Mouse (Mus musculus): Measurements from ENCODE around the gene Stim1. TPM values are rescaled to one million over a fixed set of nuclear protein-coding genes. Genes with fewer than 3 reads are reported as not detected.

Gene Stim1
- polyA plus RNA-seq, 1 experiment, result 84.9 TPM

DNA sequence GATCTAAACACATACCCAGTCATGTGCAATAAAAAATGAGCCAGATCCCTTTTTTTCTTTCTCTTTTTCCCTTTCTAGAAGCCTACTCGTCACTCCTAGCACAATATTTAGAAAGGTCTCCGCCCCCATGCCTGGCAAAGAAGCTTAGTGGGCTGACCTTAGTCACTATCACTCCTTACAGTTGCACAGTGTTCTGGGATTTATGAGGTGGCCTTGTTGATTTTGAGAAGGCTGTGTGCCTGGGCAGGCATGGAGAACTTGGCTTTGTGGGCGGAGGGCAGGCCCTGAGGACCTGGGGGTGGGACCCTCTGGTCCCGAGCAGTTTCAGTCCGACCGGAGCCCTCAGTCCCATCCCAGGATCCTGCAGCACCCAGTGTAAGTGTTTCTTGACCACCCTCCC lies 37.8 kb upstream of the Stim1 start:
- Histone ChIP-seq H3K27ac (ENCODE audit: insufficient read depth, low read length) (no peak overlapping the region), H3K27me3 (ENCODE audit: control insufficient read depth, insufficient read depth, low read length) (no peaks in the 10 kb centered on the region), H3K4me3 (replicated peaks; ENCODE audit: insufficient read depth, low read depth, low read length) (no peak overlapping the region), H3K4me1 (ENCODE audit: control insufficient read depth, insufficient read depth, low read length) (no peaks in the 10 kb centered on the region)
- WGBS, result 89% methylated on average over 6 of the region's 6 CpGs
- no peak for DNase-seq
- TF ChIP-seq POLR2A (IDR thresholded peaks at IDR 0.05; ENCODE audit: borderline replicate concordance, insufficient read depth, low read length) (no peak), CTCF (IDR thresholded peaks at IDR 0.05; ENCODE audit: borderline replicate concordance, insufficient read depth, low read depth, low read length) (no peak)

DNA sequence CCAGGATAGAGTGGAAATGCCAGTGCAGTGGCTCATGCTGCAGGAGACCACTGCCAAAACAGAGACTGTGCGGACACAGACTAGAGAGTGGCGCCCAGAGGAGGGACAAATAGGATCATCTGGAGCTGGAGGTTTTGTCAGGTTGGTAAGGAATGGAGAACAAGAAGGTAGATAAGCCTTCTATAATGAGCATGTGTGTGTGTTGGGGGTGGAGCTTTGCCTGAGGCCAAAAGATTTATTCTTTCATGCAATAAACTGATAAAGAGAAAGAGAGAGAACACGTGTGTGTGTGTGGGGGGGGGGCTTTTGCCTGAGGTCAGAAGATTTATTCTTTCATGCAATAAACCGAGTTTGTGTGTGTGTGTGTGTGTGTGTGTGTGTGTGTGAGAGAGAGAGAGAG lies 34.5 kb upstream of the Stim1 start:
- Histone ChIP-seq H3K27ac (ENCODE audit: insufficient read depth, low read length) (no peak overlapping the region), H3K4me3 (replicated peaks; ENCODE audit: insufficient read depth, low read depth, low read length) (no peak overlapping the region), H3K4me1 (ENCODE audit: control insufficient read depth, insufficient read depth, low read length) (no peaks in the 10 kb centered on the region), H3K27me3 (ENCODE audit: control insufficient read depth, insufficient read depth, low read length) (no peaks in the 10 kb centered on the region)
- TF ChIP-seq CTCF (IDR thresholded peaks at IDR 0.05; ENCODE audit: borderline replicate concordance, insufficient read depth, low read depth, low read length) (no peak), POLR2A (IDR thresholded peaks at IDR 0.05; ENCODE audit: borderline replicate concordance, insufficient read depth, low read length) (no peak)
- WGBS, result 85% methylated on average over 4 of the region's 4 CpGs
- no peak for DNase-seq

DNA sequence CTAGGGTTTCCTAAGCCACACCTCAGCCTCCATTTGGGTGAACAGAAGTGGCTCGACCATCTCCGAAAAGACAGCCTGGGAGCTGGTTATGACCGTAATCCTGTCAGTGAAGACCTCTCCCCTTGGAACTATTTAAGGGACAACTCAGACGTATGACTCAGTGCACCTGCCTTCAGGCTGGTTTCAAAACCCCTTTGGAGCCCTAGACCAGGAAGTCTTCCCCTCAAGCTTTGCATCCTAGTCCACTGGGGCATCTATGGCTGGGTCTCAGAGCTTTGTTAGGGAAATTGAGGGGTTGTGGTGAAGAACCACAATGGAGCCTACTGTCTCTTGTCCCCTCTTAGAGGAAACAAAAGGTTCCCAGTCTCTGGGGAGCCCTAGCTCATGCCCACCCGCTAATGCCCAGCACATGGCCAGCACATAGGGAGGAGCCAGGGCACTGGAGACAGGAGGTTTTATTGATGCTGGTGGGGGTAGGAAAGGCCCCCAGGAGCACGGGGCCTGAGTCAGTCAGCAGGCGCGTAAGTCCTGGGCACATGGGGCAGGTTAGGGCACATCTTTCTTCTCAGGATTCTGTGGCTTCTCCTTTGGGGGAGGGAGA lies 28.8 kb upstream of the Stim1 start:
- peak in 1 of 2 experiments; percentile 26 for DNase-seq
- 83% methylated on average over 8 of the region's 8 CpGs for WGBS

DNA sequence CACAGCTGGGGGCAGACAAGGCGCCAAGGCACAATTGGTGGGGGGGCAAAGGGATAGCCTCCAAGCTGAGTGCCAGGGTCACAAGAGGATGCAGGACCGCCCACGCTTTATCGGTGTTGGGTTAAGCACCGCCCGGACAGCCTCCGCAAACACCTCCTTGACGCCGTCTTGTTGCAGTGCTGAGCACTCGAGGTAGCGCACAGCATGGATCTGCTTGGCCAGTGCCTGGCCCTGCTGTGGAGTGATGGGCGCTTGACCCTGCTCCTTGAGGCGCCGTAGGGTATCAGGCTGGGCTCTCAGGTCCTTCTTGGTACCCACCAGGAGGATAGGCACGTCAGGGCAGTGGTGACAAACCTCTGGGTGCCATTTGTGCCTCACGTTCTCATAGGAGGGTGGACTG lies 28.0 kb upstream of the Stim1 start:
- H3K4me1 ChIP-seq (ENCODE audit: control insufficient read depth, insufficient read depth, low read length), result no peaks in the 10 kb centered on the region; the same call in 1 of the 2 replicates
- WGBS, result 88% methylated on average over 16 of the region's 16 CpGs
- no peak overlapping the region for H3K27ac ChIP-seq (ENCODE audit: insufficient read depth, low read length)
- DNase-seq, result no peak
- H3K27me3 ChIP-seq (ENCODE audit: control insufficient read depth, insufficient read depth, low read length), result no peaks in the 10 kb centered on the region
- TF ChIP-seq POLR2A (IDR thresholded peaks at IDR 0.05; ENCODE audit: borderline replicate concordance, insufficient read depth, low read length) (no peak), CTCF (IDR thresholded peaks at IDR 0.05; ENCODE audit: borderline replicate concordance, insufficient read depth, low read depth, low read length) (no peak)
- no peak overlapping the region for H3K4me3 ChIP-seq (replicated peaks; ENCODE audit: insufficient read depth, low read depth, low read length)

More for the DNA sequence above, 28.8 kb upstream of the Stim1 start:
- Histone ChIP-seq H3K4me1 (ENCODE audit: control insufficient read depth, insufficient read depth, low read length) (no peaks in the 10 kb centered on the region; the same call in 1 of the 2 replicates), H3K27me3 (ENCODE audit: control insufficient read depth, insufficient read depth, low read length) (no peaks in the 10 kb centered on the region), H3K27ac (ENCODE audit: insufficient read depth, low read length) (peak overlapping the region; percentile 36; the same call in 1 of the 2 replicates), H3K4me3 (replicated peaks; ENCODE audit: insufficient read depth, low read depth, low read length) (no peak overlapping the region)
- TF ChIP-seq POLR2A (IDR thresholded peaks at IDR 0.05; ENCODE audit: borderline replicate concordance, insufficient read depth, low read length) (no peak), CTCF (IDR thresholded peaks at IDR 0.05; ENCODE audit: borderline replicate concordance, insufficient read depth, low read depth, low read length) (no peak)

DNA sequence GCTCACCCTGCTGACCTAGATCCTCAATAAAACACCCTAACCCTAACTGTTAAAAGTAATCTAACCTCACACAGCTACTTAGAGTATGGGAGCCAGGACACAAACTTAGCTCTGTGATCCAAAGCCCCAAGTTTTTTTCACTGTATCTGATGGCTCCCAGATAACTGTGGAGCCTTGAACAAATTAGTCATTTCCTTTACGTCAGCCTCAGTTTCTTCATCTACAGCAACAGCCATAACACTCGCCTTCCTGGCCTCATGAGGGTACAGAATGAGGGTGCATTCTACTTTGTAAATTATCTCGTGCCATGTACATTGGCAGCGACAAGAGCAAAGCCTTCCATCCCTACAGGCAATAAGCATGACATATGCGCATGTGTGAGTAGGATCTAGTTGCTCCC lies 25.2 kb upstream of the Stim1 start:
- H3K27ac ChIP-seq (ENCODE audit: insufficient read depth, low read length), result no peak overlapping the region
- no peak overlapping the region for H3K4me3 ChIP-seq (replicated peaks; ENCODE audit: insufficient read depth, low read depth, low read length)
- 82% methylated on average over 5 of the region's 5 CpGs for WGBS
- H3K27me3 ChIP-seq (ENCODE audit: control insufficient read depth, insufficient read depth, low read length), result no peaks in the 10 kb centered on the region
- no peak for DNase-seq
- no peaks in the 10 kb centered on the region; the same call in 1 of the 2 replicates for H3K4me1 ChIP-seq (ENCODE audit: control insufficient read depth, insufficient read depth, low read length)
- no peak for TF ChIP-seq POLR2A (IDR thresholded peaks at IDR 0.05; ENCODE audit: borderline replicate concordance, insufficient read depth, low read length)
- TF ChIP-seq CTCF (IDR thresholded peaks at IDR 0.05; ENCODE audit: borderline replicate concordance, insufficient read depth, low read depth, low read length), result no peak

DNA sequence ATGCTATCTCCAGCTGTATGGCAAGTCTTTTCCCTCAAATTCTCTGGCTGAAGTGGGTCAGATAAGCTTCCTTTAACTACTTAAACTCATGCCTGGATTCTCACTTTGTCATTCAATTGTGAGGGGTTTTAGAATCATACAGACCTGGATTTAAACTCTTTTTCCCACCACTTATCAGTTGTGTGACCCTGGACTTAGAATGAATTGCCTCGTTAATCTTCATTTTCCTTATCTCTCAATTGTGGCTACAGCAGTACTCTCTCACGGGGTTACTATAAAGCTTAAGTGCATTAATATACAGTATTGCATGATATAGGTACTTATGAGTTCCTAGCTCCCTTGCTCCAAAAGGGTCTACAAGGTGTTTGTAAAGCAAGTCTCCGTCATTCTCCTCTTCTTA lies 24.7 kb upstream of the Stim1 start:
- Histone ChIP-seq H3K27me3 (ENCODE audit: control insufficient read depth, insufficient read depth, low read length) (no peaks in the 10 kb centered on the region), H3K4me3 (replicated peaks; ENCODE audit: insufficient read depth, low read depth, low read length) (no peak overlapping the region), H3K27ac (ENCODE audit: insufficient read depth, low read length) (no peak overlapping the region), H3K4me1 (ENCODE audit: control insufficient read depth, insufficient read depth, low read length) (no peaks in the 10 kb centered on the region; the same call in 1 of the 2 replicates)
- DNase-seq, result no peak
- WGBS, result 92% methylated on average over 3 of the region's 3 CpGs
- TF ChIP-seq POLR2A (IDR thresholded peaks at IDR 0.05; ENCODE audit: borderline replicate concordance, insufficient read depth, low read length) (no peak), CTCF (IDR thresholded peaks at IDR 0.05; ENCODE audit: borderline replicate concordance, insufficient read depth, low read depth, low read length) (no peak)

DNA sequence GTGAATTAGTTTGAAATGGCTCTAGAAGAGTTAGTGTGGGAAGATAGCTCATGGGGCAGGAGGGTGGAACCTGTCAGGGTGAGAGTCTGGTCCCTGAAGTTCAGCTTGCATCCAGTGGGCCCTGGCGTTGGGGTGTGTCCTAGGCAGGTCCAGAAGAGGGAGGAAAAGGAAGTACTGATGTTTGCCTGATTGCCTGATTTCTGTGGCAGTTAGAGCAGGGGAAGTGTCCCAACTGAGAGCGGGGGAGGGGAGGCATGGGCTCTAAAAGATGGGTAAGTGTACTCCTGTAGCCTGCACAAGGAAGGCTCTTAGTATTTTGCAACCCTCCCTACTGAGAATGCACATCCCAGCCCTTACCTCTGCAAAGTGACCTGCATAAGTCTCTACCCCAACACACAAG lies 23.7 kb upstream of the Stim1 start:
- WGBS, result 89% methylated on average over 2 of the region's 2 CpGs
- TF ChIP-seq CTCF (IDR thresholded peaks at IDR 0.05; ENCODE audit: borderline replicate concordance, insufficient read depth, low read depth, low read length) (no peak), POLR2A (IDR thresholded peaks at IDR 0.05; ENCODE audit: borderline replicate concordance, insufficient read depth, low read length) (no peak)
- Histone ChIP-seq H3K4me3 (replicated peaks; ENCODE audit: insufficient read depth, low read depth, low read length) (no peak overlapping the region), H3K27me3 (ENCODE audit: control insufficient read depth, insufficient read depth, low read length) (no peaks in the 10 kb centered on the region), H3K27ac (ENCODE audit: insufficient read depth, low read length) (no peak overlapping the region), H3K4me1 (ENCODE audit: control insufficient read depth, insufficient read depth, low read length) (no peaks in the 10 kb centered on the region; the same call in 1 of the 2 replicates)
- no peak for DNase-seq

DNA sequence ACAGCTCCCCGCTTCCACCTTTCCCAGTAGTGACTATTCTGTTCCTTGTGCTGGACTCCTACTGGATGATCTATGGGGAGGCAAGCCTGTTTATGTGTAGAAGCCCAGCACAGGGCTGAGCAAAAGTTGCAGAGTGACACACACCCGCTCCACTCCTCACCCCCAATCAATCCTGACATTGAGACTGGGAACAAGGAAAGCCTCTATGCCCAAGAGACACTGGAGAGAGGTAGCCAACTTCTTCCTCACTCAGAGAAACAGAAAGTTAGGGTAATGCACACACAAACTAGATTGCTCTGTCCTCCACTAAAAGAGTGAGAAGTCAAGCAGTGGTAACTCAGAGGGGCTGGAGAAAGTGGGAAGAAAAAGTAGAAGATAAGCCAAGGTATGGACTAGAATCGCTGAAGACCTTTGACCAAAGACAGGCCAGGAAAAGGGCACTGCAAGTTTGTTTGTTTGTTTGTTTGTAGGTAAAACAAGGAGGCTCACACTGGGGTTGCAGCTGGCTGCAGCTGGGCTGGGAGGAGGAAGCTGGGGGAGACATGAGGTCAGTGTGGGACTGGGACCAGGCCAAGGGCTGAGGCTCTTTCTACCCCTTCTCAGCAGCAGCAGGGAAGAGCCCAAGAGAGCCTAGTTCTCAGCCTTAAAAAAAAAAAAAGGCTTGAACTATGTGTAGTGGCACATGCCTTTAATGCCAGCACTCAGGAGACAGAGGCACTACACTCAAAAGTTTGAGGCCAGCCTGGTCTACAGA lies 22.6 kb upstream of the Stim1 start:
- Histone ChIP-seq H3K27me3 (ENCODE audit: control insufficient read depth, insufficient read depth, low read length) (no peaks in the 10 kb centered on the region), H3K4me3 (replicated peaks; ENCODE audit: insufficient read depth, low read depth, low read length) (no peak overlapping the region), H3K27ac (ENCODE audit: insufficient read depth, low read length) (peak overlapping the region; percentile 32; the same call in 1 of the 2 replicates), H3K4me1 (ENCODE audit: control insufficient read depth, insufficient read depth, low read length) (no peaks in the 10 kb centered on the region; the same call in 1 of the 2 replicates)
- 83% methylated on average over 3 of the region's 3 CpGs for WGBS
- TF ChIP-seq POLR2A (IDR thresholded peaks at IDR 0.05; ENCODE audit: borderline replicate concordance, insufficient read depth, low read length) (no peak), CTCF (IDR thresholded peaks at IDR 0.05; ENCODE audit: borderline replicate concordance, insufficient read depth, low read depth, low read length) (no peak)
- DNase-seq, result no peak
